Mouse (Mus musculus) bone marrow, adult 2 months (tissue): Measurements from ENCODE around the gene Ncapg2. TPM values are rescaled to one million over a fixed set of nuclear protein-coding genes. Genes with fewer than 3 reads are reported as not detected.

Experiments
- H3K27ac ChIP-seq: fragments of 200-500 bp; 2 replicates; pipeline ENCODE4 v1.5.1; 2012; ENCODE audit warnings: low read depth, mild to moderate bottlenecking, control low read depth, inconsistent platforms, low read length; ENCODE audit not compliant: control insufficient read depth, poor library complexity, insufficient read depth
- H3K4me1 ChIP-seq: fragments of 200-500 bp; 2 replicates; pipeline ENCODE4 v1.6.1; 2011; ENCODE audit warnings: low read length; ENCODE audit not compliant: control insufficient read depth, insufficient read depth
- H3K4me3 ChIP-seq: fragments of 200-500 bp; replicated peaks from 2 replicates; pipeline ENCODE3; 2011; ENCODE audit warnings: mild to moderate bottlenecking, low read depth, low read length, control low read depth; ENCODE audit not compliant: control insufficient read depth
- CTCF ChIP-seq: fragments of 200-500 bp; IDR thresholded peaks from 2 replicates; pipeline ENCODE4 v1.5.1; 2011; ENCODE audit warnings: low read length, control low read depth; ENCODE audit not compliant: control insufficient read depth, insufficient read depth
- POLR2A ChIP-seq: fragments of 200-500 bp; IDR thresholded peaks from 2 replicates; pipeline ENCODE4 v1.6.1; 2011; ENCODE audit warnings: low read depth, mild to moderate bottlenecking, control low read depth, low read length, borderline replicate concordance; ENCODE audit not compliant: control insufficient read depth
- WGBS: fragments of 180-500 bp; shearing (Covaris S2); methylation state at CpG from one replicate; pipeline ENCODE4 v1.1.7; 2018; 5-methylcytosine and 5-hydroxymethylcytosine counted together
- polyA plus RNA-seq: library from polyadenylated mRNA; stranded (reverse); fragments of >200 nt; gene quantifications from 2 replicates; pipeline ENCODE4 v1.2.4, GENCODE M21; 2011; ENCODE audit warnings: low replicate concordance; ENCODE audit not compliant: missing spikeins, insufficient read depth, insufficient read length

The Ncapg2 gene
- polyA plus RNA-seq, 1 experiment: 57.5 TPM

GRCm38 (mm10) chr12:116416514-116416913, 11.3 kb downstream of the Ncapg2 start:
- no peak overlapping the region for H3K27ac ChIP-seq
- no peak overlapping the region for H3K4me3 ChIP-seq
- no peak for TF ChIP-seq CTCF
- TF ChIP-seq POLR2A: no peak
- WGBS: 89% methylated on average over 1 of the region's 1 CpGs
- H3K4me1 ChIP-seq: no peaks in the 10 kb centered on the region

- Histone ChIP-seq H3K4me3 (no peak overlapping the region), H3K4me1 (no peaks in the 10 kb centered on the region), H3K27ac (no peak overlapping the region)
- TF ChIP-seq POLR2A (no peak), CTCF (no peak)
- WGBS: 92% methylated on average over 2 of the region's 2 CpGs
Observed at GRCm38 (mm10) chr12:116421656-116422055, 16.5 kb downstream of the Ncapg2 start.

- H3K4me3 ChIP-seq: no peak overlapping the region
- 94% methylated on average over 2 of the region's 2 CpGs for WGBS
- no peaks in the 10 kb centered on the region for H3K4me1 ChIP-seq
- H3K27ac ChIP-seq: no peak overlapping the region
- TF ChIP-seq CTCF (no peak), POLR2A (no peak)
Observed at GRCm38 (mm10) chr12:116425392-116425791, 20.2 kb downstream of the Ncapg2 start.

- Histone ChIP-seq H3K4me3 (no peak overlapping the region), H3K27ac (no peak overlapping the region), H3K4me1 (no peaks in the 10 kb centered on the region)
- WGBS: 40% methylated on average over 2 of the region's 2 CpGs
- TF ChIP-seq POLR2A (no peak), CTCF (no peak)
Observed at GRCm38 (mm10) chr12:116433742-116434141, 28.5 kb downstream of the Ncapg2 start.

- TF ChIP-seq CTCF: no peak
- no peak for TF ChIP-seq POLR2A
- Histone ChIP-seq H3K27ac (no peak overlapping the region), H3K4me3 (no peak overlapping the region), H3K4me1 (no peaks in the 10 kb centered on the region)
- WGBS: 52% methylated on average over 2 of the region's 2 CpGs
Observed at GRCm38 (mm10) chr12:116435232-116435631, 30.0 kb downstream of the Ncapg2 start.

- WGBS: 34% methylated on average over 3 of the region's 3 CpGs
- TF ChIP-seq POLR2A: no peak
- no peak for TF ChIP-seq CTCF
- H3K27ac ChIP-seq: no peak overlapping the region
- H3K4me1 ChIP-seq: no peaks in the 10 kb centered on the region
- H3K4me3 ChIP-seq: no peak overlapping the region
Observed at GRCm38 (mm10) chr12:116436125-116436524, 30.9 kb downstream of the Ncapg2 start.

- no peak for TF ChIP-seq CTCF
- no peak for TF ChIP-seq POLR2A
- no peaks in the 10 kb centered on the region for H3K4me1 ChIP-seq
- WGBS: 91% methylated on average over 5 of the region's 5 CpGs
- no peak overlapping the region for H3K4me3 ChIP-seq
- H3K27ac ChIP-seq: no peak overlapping the region
Observed at GRCm38 (mm10) chr12:116438591-116438990, 33.4 kb downstream of the Ncapg2 start.

GRCm38 (mm10) chr12:116442184-116442583, 37.0 kb downstream of the Ncapg2 start:
- 70% methylated on average over 3 of the region's 3 CpGs for WGBS
- Histone ChIP-seq H3K4me3 (no peak overlapping the region), H3K27ac (no peak overlapping the region), H3K4me1 (no peaks in the 10 kb centered on the region)
- TF ChIP-seq CTCF: no peak
- no peak for TF ChIP-seq POLR2A

- 97% methylated on average over 2 of the region's 2 CpGs for WGBS
- TF ChIP-seq CTCF: no peak
- no peak for TF ChIP-seq POLR2A
- Histone ChIP-seq H3K4me3 (no peak overlapping the region), H3K4me1 (no peaks in the 10 kb centered on the region), H3K27ac (no peak overlapping the region)
Observed at GRCm38 (mm10) chr12:116449536-116449935, 44.3 kb downstream of the Ncapg2 start.
